Mouse (Mus musculus) stomach, postnatal 0 days (tissue): ENCODE measurements around the gene Sumf2. TPM values are rescaled to one million over a fixed set of nuclear protein-coding genes. Genes with fewer than 3 reads are reported as not detected.
"Not testable (repeated sequence)": the region's sequence is repeated elsewhere in the genome, so short reads cannot be mapped to it uniquely, and the experiment has no call there.

Experiments used
- ATAC-seq: fragments of 200-750 bp; cut with Nextera tagmentation; 2 replicates; pipeline ENCODE4 v1.8.0; 2017; ENCODE audit not compliant: low FRiP score, low TSS enrichment
- DNase-seq: peaks from one replicate; pipeline ENCODE4 v3.0.0-alpha.2; 2016; ENCODE audit warnings: low spot score
- H3K27ac ChIP-seq: fragments of 300-500 bp; sonication (generic); replicated peaks from 2 replicates; pipeline ENCODE4 v1.5.1; 2014; ENCODE audit warnings: mild to moderate bottlenecking, control low read depth
- H3K27me3 ChIP-seq: fragments of 300-500 bp; sonication (generic); 2 replicates; pipeline ENCODE4 v1.6.1; 2014; ENCODE audit warnings: low read length; ENCODE audit not compliant: control insufficient read depth, insufficient read depth
- H3K36me3 ChIP-seq: fragments of 300-500 bp; sonication (generic); 2 replicates; pipeline ENCODE4 v1.6.1; 2014; ENCODE audit warnings: low read length, mixed read lengths; ENCODE audit not compliant: control insufficient read depth, insufficient read depth
- H3K4me1 ChIP-seq: fragments of 300-500 bp; sonication (generic); replicated peaks from 2 replicates; pipeline ENCODE4 v1.6.1; 2014; ENCODE audit warnings: antibody characterized with exemption; ENCODE audit not compliant: control insufficient read depth, insufficient read depth
- H3K4me2 ChIP-seq: fragments of 300-500 bp; sonication (generic); replicated peaks from 2 replicates; pipeline ENCODE4 v1.6.1; 2014; ENCODE audit warnings: low read depth, mild to moderate bottlenecking, control low read depth, moderate library complexity
- H3K4me3 ChIP-seq: fragments of 300-500 bp; sonication (generic); 2 replicates; pipeline ENCODE4 v1.5.1; 2014; ENCODE audit warnings: low read depth, low read length, control low read depth
- H3K9ac ChIP-seq: fragments of 300-500 bp; sonication (generic); 2 replicates; pipeline ENCODE4 v1.6.1; 2014; ENCODE audit warnings: mild to moderate bottlenecking, low read length, control low read depth, mixed read lengths
- H3K9me3 ChIP-seq: fragments of 300-500 bp; sonication (generic); 2 replicates; pipeline ENCODE4 v1.6.1; 2016; ENCODE audit warnings: low read length; ENCODE audit not compliant: control insufficient read depth
- CTCF ChIP-seq: IDR thresholded peaks from 2 replicates; pipeline ENCODE4 v1.5.1; 2016; ENCODE audit warnings: antibody characterized with exemption, low read depth, mild to moderate bottlenecking, moderate library complexity
- EP300 ChIP-seq: optimal IDR thresholded peaks from 2 replicates; pipeline ENCODE3; 2016; ENCODE audit warnings: antibody characterized with exemption
- WGBS: fragments of 180-500 bp; shearing (Covaris S2); extraction: QIAGEN DNeasy Blood & Tissue Kit; methylation state at CpG from one replicate; pipeline ENCODE4 v1.1.7; 2014; 5-methylcytosine and 5-hydroxymethylcytosine counted together
- polyA plus RNA-seq: library from polyadenylated mRNA; unstranded; fragments of >200 nt; fragmentation: Nextera tagmentation; extraction: Ambion mirVana; gene quantifications from 2 replicates; pipeline ENCODE4 v1.2.1, GENCODE M21; 2015

Sumf2 gene
- polyA plus RNA-seq, 1 experiment from 2014 or later = 27.3 TPM

DNA sequence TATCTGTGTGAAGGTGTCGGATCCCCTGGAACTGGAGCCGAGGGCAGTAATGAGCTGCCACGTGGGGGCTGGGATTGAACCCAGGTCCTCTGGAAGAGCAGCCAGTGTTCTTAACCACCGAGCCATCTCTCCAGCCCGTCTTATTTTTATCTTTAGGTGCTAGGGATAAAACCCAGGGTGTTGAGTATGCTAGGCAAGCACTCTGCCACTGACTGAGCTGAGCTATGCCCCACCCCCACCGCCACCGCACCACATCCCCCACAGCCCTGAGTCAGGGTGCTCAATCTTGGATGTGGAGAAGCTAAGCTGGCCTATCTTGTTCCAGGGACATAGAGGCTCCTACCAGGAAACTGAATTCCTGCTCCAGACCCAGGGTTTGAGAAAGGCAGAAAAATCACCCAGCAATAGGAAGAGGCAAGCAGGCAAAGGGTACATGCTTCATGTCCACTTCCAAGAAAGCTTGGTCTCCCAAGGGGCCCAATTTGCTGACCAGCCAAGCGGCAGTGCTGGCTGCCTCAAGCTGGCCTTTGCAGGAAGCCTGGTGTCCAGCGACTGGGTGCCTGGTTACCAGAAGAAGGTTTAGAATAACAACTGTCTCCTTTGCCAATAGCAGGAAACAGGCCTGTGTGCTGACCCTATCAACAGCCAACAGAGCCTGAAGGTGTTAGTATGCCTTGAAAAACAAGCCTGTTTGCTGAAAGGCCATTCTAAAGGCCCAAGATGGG lies 31.1 kb downstream of the Sumf2 start:
- WGBS = 65% methylated on average over 9 of the region's 9 CpGs
- H3K4me1 ChIP-seq = no peaks in the 10 kb centered on the region
- H3K9ac ChIP-seq = no peak overlapping the region
- H3K9me3 ChIP-seq = no peaks in the 10 kb centered on the region
- H3K27ac ChIP-seq = no peak overlapping the region
- no peaks in the 10 kb centered on the region for H3K27me3 ChIP-seq
- H3K4me3 ChIP-seq = no peak overlapping the region
- H3K4me2 ChIP-seq = no peak overlapping the region
- no peak for ATAC-seq
- no peak for DNase-seq
- peaks cover 8% of the 10 kb centered on the region; the same call in 1 of the 2 replicates for H3K36me3 ChIP-seq
- TF ChIP-seq EP300 (no peak), CTCF (no peak)

- H3K9ac ChIP-seq = no peak overlapping the region
- peak; percentile 74 for TF ChIP-seq CTCF
- TF ChIP-seq EP300 = no peak
- H3K4me1 ChIP-seq = no peaks in the 10 kb centered on the region
- no peaks in the 10 kb centered on the region for H3K9me3 ChIP-seq
- H3K36me3 ChIP-seq = peaks cover 8% of the 10 kb centered on the region; the same call in 1 of the 2 replicates
- no peak overlapping the region for H3K4me3 ChIP-seq
- no peak overlapping the region for H3K4me2 ChIP-seq
- no peak overlapping the region for H3K27ac ChIP-seq
- 32% methylated on average over 2 of the region's 2 CpGs for WGBS
- DNase-seq = peak; percentile 69
- no peaks in the 10 kb centered on the region for H3K27me3 ChIP-seq
- peak; percentile 49; the same call in 1 of the 2 replicates for ATAC-seq
Observed at GRCm38 (mm10) chr5:129878946-129879345, 32.2 kb downstream of the Sumf2 start.

GRCm38 (mm10) chr5:129879888-129880287 lies 33.1 kb downstream of the Sumf2 start:
- WGBS = 68% methylated on average over 3 of the region's 3 CpGs
- Histone ChIP-seq H3K4me1 (no peaks in the 10 kb centered on the region), H3K4me3 (no peak overlapping the region), H3K36me3 (peaks cover 8% of the 10 kb centered on the region; the same call in 1 of the 2 replicates), H3K9ac (no peak overlapping the region), H3K9me3 (no peaks in the 10 kb centered on the region), H3K27me3 (no peaks in the 10 kb centered on the region), H3K27ac (no peak overlapping the region), H3K4me2 (no peak overlapping the region)
- no peak for ATAC-seq
- DNase-seq = no peak
- TF ChIP-seq CTCF (no peak), EP300 (no peak)

DNA sequence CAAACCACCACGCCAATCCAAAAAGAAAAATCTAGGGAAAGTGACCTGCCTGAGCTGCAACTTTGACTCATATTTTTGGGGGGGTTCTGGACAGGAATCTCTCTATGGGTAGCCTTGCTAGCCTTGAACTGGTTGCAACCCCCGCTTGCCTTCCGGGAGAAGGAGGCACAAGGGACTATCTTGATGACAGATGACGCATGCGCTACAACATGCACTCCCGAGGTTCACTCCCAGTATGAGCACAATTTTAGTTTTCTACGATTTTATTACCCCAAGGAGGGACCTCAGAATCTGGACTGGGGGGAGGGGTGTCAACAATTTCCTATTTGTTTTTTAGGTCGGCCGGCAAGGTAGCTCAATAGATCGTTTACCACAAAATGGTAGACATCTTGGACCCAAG lies 39.5 kb downstream of the Sumf2 start:
- TF ChIP-seq CTCF = no peak
- H3K4me2 ChIP-seq = peak overlapping the region; percentile 60
- H3K27ac ChIP-seq = peak overlapping the region; percentile 97; the same call in 1 of the 2 replicates
- no peaks in the 10 kb centered on the region for H3K4me1 ChIP-seq
- 0 out of 2 replicates have a peak, but pooled peaks cover 3% of the 10 kb centered on the region for H3K36me3 ChIP-seq
- H3K9me3 ChIP-seq = no peaks in the 10 kb centered on the region
- ATAC-seq (no peak), DNase-seq (peak; percentile 44)
- H3K9ac ChIP-seq = peak overlapping the region; percentile 86
- no peaks in the 10 kb centered on the region for H3K27me3 ChIP-seq
- 23% methylated on average over 10 of the region's 10 CpGs for WGBS
- H3K4me3 ChIP-seq = peak overlapping the region; percentile 70

DNA sequence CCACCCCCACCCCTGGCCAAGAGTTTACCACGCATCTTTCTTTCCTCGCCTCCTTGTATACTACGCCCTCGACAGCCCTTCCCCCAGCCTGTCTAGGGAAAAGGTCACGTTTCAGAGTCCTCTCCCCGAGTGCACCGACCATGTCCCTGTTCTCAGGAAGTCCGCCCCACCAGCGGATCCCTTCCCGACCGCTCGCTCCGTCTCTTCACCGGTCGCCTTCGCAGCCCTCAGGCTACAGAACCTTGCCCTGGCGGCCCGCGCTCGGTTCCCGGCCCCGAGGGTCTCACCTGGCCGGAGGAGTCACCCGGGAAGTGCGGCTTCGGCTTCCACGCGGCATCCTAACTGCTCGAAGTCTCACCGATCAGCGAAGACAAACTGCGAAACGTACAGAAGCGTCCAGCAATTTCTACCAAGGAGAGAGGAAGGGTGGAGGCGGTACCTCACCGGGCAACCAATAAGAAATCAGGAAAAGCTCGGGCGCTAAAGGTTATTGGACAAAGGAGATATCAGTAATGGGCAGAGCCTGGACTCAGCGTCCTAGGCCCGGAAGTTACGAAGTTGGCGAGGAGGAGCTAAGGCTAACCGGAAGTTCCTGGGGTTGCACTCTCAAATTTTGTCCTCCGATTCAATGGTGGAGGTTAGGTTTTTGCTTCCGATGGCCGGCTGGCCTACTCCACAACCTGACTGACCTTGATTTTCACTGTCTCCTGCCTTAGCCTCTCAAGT lies 40.3 kb downstream of the Sumf2 start, which contains the start of gene Chchd2:
Chchd2 (minus strand) TSS at position 560 of the 726 bp plus-strand sequence.
- Histone ChIP-seq H3K4me1 (no peaks in the 10 kb centered on the region), H3K9me3 (no peaks in the 10 kb centered on the region), H3K27me3 (no peaks in the 10 kb centered on the region), H3K9ac (peak within 1 kb of the TSS; percentile 86), H3K4me2 (peak within 1 kb of the TSS; percentile 60), H3K27ac (peak within 1 kb of the TSS; percentile 97), H3K36me3 (no peaks in the 10 kb centered on the region), H3K4me3 (peak within 1 kb of the TSS; percentile 70)
- DNase-seq (peak; percentile 92), ATAC-seq (peak; percentile 99)
- under 1% methylated on average over 46 of the region's 46 CpGs for WGBS
- TF ChIP-seq EP300 (peak; percentile 87), CTCF (no peak)

- not testable (repeated sequence) for H3K4me1 ChIP-seq, H3K9me3 ChIP-seq, H3K4me2 ChIP-seq, H3K9ac ChIP-seq, DNase-seq, ATAC-seq, H3K27ac ChIP-seq, H3K36me3 ChIP-seq, H3K4me3 ChIP-seq, H3K27me3 ChIP-seq
- WGBS = 79% methylated on average over 4 of the region's 7 CpGs
Observed at GRCm38 (mm10) chr5:129890390-129890789, 43.6 kb downstream of the Sumf2 start.
